Mouse (Mus musculus) brain, embryonic 14.5 days (tissue): ENCODE results near the gene Fen1.

Experiments used
- CTCF ChIP-seq: fragments of 200-500 bp; IDR thresholded peaks from 2 replicates; pipeline ENCODE4 v1.5.1; 2012; ENCODE audit warnings: inconsistent platforms, mild to moderate bottlenecking, moderate library complexity, borderline replicate concordance; ENCODE audit not compliant: insufficient read depth, insufficient read length; ENCODE audit errors: extremely low read depth
- POLR2A ChIP-seq: fragments of 200-500 bp; IDR thresholded peaks from 2 replicates; pipeline ENCODE4 v1.6.1; 2012; ENCODE audit warnings: mild to moderate bottlenecking, inconsistent platforms, borderline replicate concordance; ENCODE audit not compliant: poor library complexity, insufficient read depth, insufficient read length, severe bottlenecking; ENCODE audit errors: extremely low read depth

- TF ChIP-seq CTCF (no peak), POLR2A (no peak)
Measured at GRCm38 (mm10) chr19:10219593-10219992, 15.6 kb upstream of the Fen1 start.
